In genomic region chr2:152637381-152637780, GRCm38 (mm10) we compare ENCODE assay signal across 14 mouse cellular contexts. TPM values are rescaled to one million over a fixed set of nuclear protein-coding genes. Genes with fewer than 3 reads are reported as not detected.
DNase-seq lines count a peak whose midpoint lies in the region; ATAC-seq and TF ChIP-seq lines count a peak whose summit lies in the region.
"Had no signal": no experiment of that assay in that cellular context is flagged by ENCODE, and none has a peak within 500 bp of the region (broad histone marks: within the 10 kb centered on the region; RNA-seq: fewer than 3 reads in every experiment).

No protein-coding gene starts in this region.

- ATAC-seq in embryonic facial prominence, embryonic 15.5 days (ENCODE audit: insufficient number of reproducible peaks, low FRiP score, low TSS enrichment, low read depth): no peak
- ATAC-seq in kidney, embryonic 15.5 days (replicated peaks; ENCODE audit: low FRiP score): no peak

- H3K4me2 ChIP-seq in embryonic facial prominence, embryonic 15.5 days (replicated peaks): no peak overlapping the region
- H3K4me2 ChIP-seq in kidney, embryonic 15.5 days: no peak overlapping the region
- H3K4me2 ChIP-seq: limb, embryonic 13.5 days had no signal

- no peaks in the 10 kb centered on the region for H3K9me3 ChIP-seq in embryonic facial prominence, embryonic 15.5 days (replicated peaks)
- no peaks in the 10 kb centered on the region for H3K9me3 ChIP-seq in embryonic facial prominence, embryonic 10.5 days
- H3K9me3 ChIP-seq in kidney, embryonic 15.5 days (replicated peaks): no peaks in the 10 kb centered on the region
- H3K9me3 ChIP-seq: hindbrain, embryonic 10.5 days; limb, embryonic 13.5 days had no signal

- 81% methylated on average over 4 of the region's 4 CpGs for WGBS in embryonic facial prominence, embryonic 15.5 days
- 89% methylated on average over 4 of the region's 4 CpGs for WGBS in embryonic facial prominence, embryonic 10.5 days
- WGBS in kidney, embryonic 15.5 days: 46% methylated on average over 4 of the region's 4 CpGs
- 94% methylated on average over 4 of the region's 4 CpGs for WGBS in spleen, adult 2 months

- H3K36me3 ChIP-seq in embryonic facial prominence, embryonic 15.5 days: no peaks in the 10 kb centered on the region
- no peaks in the 10 kb centered on the region for H3K36me3 ChIP-seq in embryonic facial prominence, embryonic 10.5 days (replicated peaks)
- 0 out of 2 replicates have a peak, but pooled peaks cover 9% of the 10 kb centered on the region for H3K36me3 ChIP-seq in kidney, embryonic 15.5 days
- H3K36me3 ChIP-seq in spleen, adult 2 months (ENCODE audit: control insufficient read depth, insufficient read depth, low read length): no peaks in the 10 kb centered on the region
- H3K36me3 ChIP-seq: hindbrain, embryonic 10.5 days; limb, embryonic 13.5 days had no signal

- H3K9ac ChIP-seq in embryonic facial prominence, embryonic 15.5 days: no peak overlapping the region
- no peak overlapping the region for H3K9ac ChIP-seq in kidney, embryonic 15.5 days
- H3K9ac ChIP-seq: limb, embryonic 13.5 days had no signal

- no peak overlapping the region for H3K4me3 ChIP-seq in embryonic facial prominence, embryonic 15.5 days (replicated peaks)
- H3K4me3 ChIP-seq in embryonic facial prominence, embryonic 10.5 days: no peak overlapping the region
- H3K4me3 ChIP-seq in kidney, embryonic 15.5 days (replicated peaks): no peak overlapping the region
- H3K4me3 ChIP-seq in spleen, adult 2 months (ENCODE audit: extremely low read depth, insufficient read depth, insufficient read length): no peak overlapping the region
- H3K4me3 ChIP-seq: hindbrain, embryonic 10.5 days; limb, embryonic 13.5 days had no signal

- TF ChIP-seq POLR2A in spleen, adult 2 months (IDR thresholded peaks at IDR 0.05; ENCODE audit: low read depth, low read length): no peak

- no peak for TF ChIP-seq CTCF in spleen, adult 2 months (IDR thresholded peaks at IDR 0.05; ENCODE audit: extremely low read depth, insufficient read depth, insufficient read length, insufficient replicate concordance)

- H3K4me1 ChIP-seq in embryonic facial prominence, embryonic 15.5 days: 0 out of 2 replicates have a peak, but pooled peaks cover 14% of the 10 kb centered on the region
- peaks cover 29% of the 10 kb centered on the region for H3K4me1 ChIP-seq in embryonic facial prominence, embryonic 10.5 days
- H3K4me1 ChIP-seq in kidney, embryonic 15.5 days: peaks cover 77% of the 10 kb centered on the region
- H3K4me1 ChIP-seq in spleen, adult 2 months (ENCODE audit: control insufficient read depth, insufficient read depth, insufficient read length): no peaks in the 10 kb centered on the region

- H3K27me3 ChIP-seq in embryonic facial prominence, embryonic 15.5 days: no peaks in the 10 kb centered on the region
- H3K27me3 ChIP-seq in embryonic facial prominence, embryonic 10.5 days (replicated peaks; ENCODE audit: low read depth, poor library complexity, severe bottlenecking): peaks cover 26% of the 10 kb centered on the region
- no peaks in the 10 kb centered on the region for H3K27me3 ChIP-seq in kidney, embryonic 15.5 days
- H3K27me3 ChIP-seq in spleen, adult 2 months (ENCODE audit: control insufficient read depth, insufficient read depth, low read length): no peaks in the 10 kb centered on the region

- no peak for DNase-seq in embryonic facial prominence, embryonic 10.5 days (ENCODE audit: low spot score)
- no peak for DNase-seq in kidney, adult 8-10 months
- DNase-seq in spleen, adult 2 months (ENCODE audit: low read depth in 1 of 2, low spot score in 2 of 2): no peak
- no peak for DNase-seq in spleen, postnatal 36 days (ENCODE audit: low spot score in 2 of 2)
- no peak for DNase-seq in thymus, postnatal 14 days
- DNase-seq in cerebellum, adult 11-12 months: no peak
- DNase-seq: right cerebral cortex, adult 18-20 months had no signal

- peak overlapping the region; percentile 68; the same call in 1 of the 2 replicates for H3K27ac ChIP-seq in embryonic facial prominence, embryonic 15.5 days (replicated peaks)
- H3K27ac ChIP-seq in embryonic facial prominence, embryonic 10.5 days (replicated peaks): no peak overlapping the region
- H3K27ac ChIP-seq in kidney, embryonic 15.5 days: peak overlapping the region; percentile 97
- 0 out of 2 replicates have a peak overlapping the region, but pooled peaks have one; percentile 56 for H3K27ac ChIP-seq in spleen, adult 2 months (ENCODE audit: insufficient read depth, low read length)
- H3K27ac ChIP-seq: hindbrain, embryonic 10.5 days had no signal

RNA-seq across cellular contexts. Expression of gene Rem1, which starts 10.6 kb away (rescaled TPM):
- polyA plus RNA-seq in embryonic facial prominence, embryonic 15.5 days (2015; fragmentation: Nextera tagmentation; extraction: Ambion mirVana): 5.0 and 5.3 TPM in 2 replicates
- 0.40 and 0.60 TPM in 2 replicates for polyA plus RNA-seq in embryonic facial prominence, embryonic 10.5 days (2016; fragmentation: Nextera tagmentation; extraction: Ambion mirVana)
- polyA plus RNA-seq in kidney, embryonic 15.5 days (2015; fragmentation: Nextera tagmentation; extraction: Ambion mirVana): 59.1 and 62.5 TPM in 2 replicates
- polyA plus RNA-seq in spleen, adult 2 months (2012; rRNA removed): 8.6 and 9.8 TPM in 2 replicates

RNA-seq across cellular contexts. Expression of gene Defb25, which starts 14.5 kb away (rescaled TPM):
- polyA plus RNA-seq in embryonic facial prominence, embryonic 15.5 days (2015; fragmentation: Nextera tagmentation; extraction: Ambion mirVana): 1.5 and 3.4 TPM in 2 replicates
- polyA plus RNA-seq in embryonic facial prominence, embryonic 10.5 days (2016; fragmentation: Nextera tagmentation; extraction: Ambion mirVana): 0.70 TPM in 1 of 2 replicates, not detected in the other
- 23.2 and 25.2 TPM in 2 replicates for polyA plus RNA-seq in kidney, embryonic 15.5 days (2015; fragmentation: Nextera tagmentation; extraction: Ambion mirVana)
- 0.65 TPM in 1 of 2 replicates, not detected in the other for polyA plus RNA-seq in spleen, adult 2 months (2012; rRNA removed)
- polyA plus RNA-seq: embryonic facial prominence, embryonic 11.5 days; forebrain, embryonic 11.5 days; hindbrain, embryonic 10.5 days had no signal

RNA-seq across cellular contexts. Expression of gene H13, which starts 31.9 kb away (rescaled TPM):
- 130 and 137 TPM in 2 replicates for polyA plus RNA-seq in embryonic facial prominence, embryonic 15.5 days (2015; fragmentation: Nextera tagmentation; extraction: Ambion mirVana)
- polyA plus RNA-seq in embryonic facial prominence, embryonic 10.5 days (2016; fragmentation: Nextera tagmentation; extraction: Ambion mirVana): 102 and 110 TPM in 2 replicates
- 141 and 147 TPM in 2 replicates for polyA plus RNA-seq in kidney, embryonic 15.5 days (2015; fragmentation: Nextera tagmentation; extraction: Ambion mirVana)
- 82.8 and 145 TPM in 2 replicates for polyA plus RNA-seq in spleen, adult 2 months (2012; rRNA removed)

RNA-seq across cellular contexts. Expression of gene Defb36, which starts 33.3 kb away (rescaled TPM):
- polyA plus RNA-seq in embryonic facial prominence, embryonic 15.5 days (2015; fragmentation: Nextera tagmentation; extraction: Ambion mirVana): not detected in 2 replicates
- polyA plus RNA-seq in embryonic facial prominence, embryonic 10.5 days (2016; fragmentation: Nextera tagmentation; extraction: Ambion mirVana): not detected in 2 replicates
- polyA plus RNA-seq in kidney, embryonic 15.5 days (2015; fragmentation: Nextera tagmentation; extraction: Ambion mirVana): 0.67 and 0.88 TPM in 2 replicates
- not detected in 2 replicates for polyA plus RNA-seq in spleen, adult 2 months (2012; rRNA removed)
- polyA plus RNA-seq: embryonic facial prominence, embryonic 11.5 days; forebrain, embryonic 11.5 days; hindbrain, embryonic 10.5 days; limb, embryonic 13.5 days; urinary bladder, adult 2 months had no signal

RNA-seq across cellular contexts. Expression of gene Defb45, which starts 38.2 kb away (rescaled TPM):
- not detected in 2 replicates for polyA plus RNA-seq in embryonic facial prominence, embryonic 15.5 days (2015; fragmentation: Nextera tagmentation; extraction: Ambion mirVana)
- polyA plus RNA-seq in embryonic facial prominence, embryonic 10.5 days (2016; fragmentation: Nextera tagmentation; extraction: Ambion mirVana): not detected in 2 replicates
- polyA plus RNA-seq in kidney, embryonic 15.5 days (2015; fragmentation: Nextera tagmentation; extraction: Ambion mirVana): not detected in 2 replicates
- polyA plus RNA-seq in spleen, adult 2 months (2012; rRNA removed): not detected in 2 replicates
- polyA plus RNA-seq: embryonic facial prominence, embryonic 11.5 days; forebrain, embryonic 11.5 days; hindbrain, embryonic 10.5 days; limb, embryonic 13.5 days had no signal
